Mouse (Mus musculus) lung, adult 2 months (tissue): ENCODE measurements around the gene Shc1.

Experiments
- CTCF ChIP-seq: fragments of 200-500 bp; IDR thresholded peaks from 2 replicates; pipeline ENCODE4 v1.5.1; 2011; ENCODE audit warnings: mild to moderate bottlenecking, low read length, control low read depth; ENCODE audit not compliant: insufficient read depth
- POLR2A ChIP-seq: fragments of 200-500 bp; IDR thresholded peaks from 2 replicates; pipeline ENCODE4 v1.6.1; 2011; ENCODE audit warnings: low read depth, mild to moderate bottlenecking, control low read depth, low read length, borderline replicate concordance; ENCODE audit errors: extremely low read depth

DNA sequence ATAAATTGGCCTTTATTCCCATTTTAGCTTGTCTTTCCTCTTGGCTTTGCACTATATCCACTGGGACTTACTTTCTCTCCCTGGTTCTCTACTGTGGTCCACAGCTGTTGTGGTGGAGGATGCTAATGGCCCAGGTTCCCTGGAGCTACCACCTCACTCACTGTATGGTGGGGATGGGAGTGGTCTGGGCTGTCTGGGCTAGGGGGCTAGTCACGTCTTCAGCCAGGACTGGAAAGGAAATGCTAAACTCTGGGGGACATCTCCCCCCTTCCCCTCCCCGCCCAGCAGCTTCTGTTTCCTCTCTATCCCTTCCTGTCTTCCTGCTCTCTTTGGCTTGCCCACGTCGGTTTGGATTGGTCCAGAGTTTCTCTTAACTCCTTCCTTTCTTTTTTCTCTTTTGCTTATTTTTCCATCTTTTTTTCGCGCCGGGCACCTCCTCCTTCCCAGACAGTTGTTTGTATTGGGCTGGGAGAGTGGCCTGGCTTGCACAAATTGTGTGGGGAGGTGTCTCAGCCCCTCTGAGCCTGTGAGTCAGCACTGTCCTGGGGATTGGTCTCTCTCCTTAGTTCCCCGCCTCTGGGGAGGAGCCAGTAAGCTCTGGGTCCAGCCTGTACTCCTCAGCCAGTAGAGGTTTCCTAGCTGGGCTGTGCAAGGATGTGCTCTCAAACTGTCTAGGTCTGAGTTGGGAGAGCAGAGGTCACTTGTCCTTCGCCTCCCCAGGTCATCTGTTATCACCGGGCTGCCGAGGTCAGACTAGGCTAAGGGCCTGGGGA lies 2.9 kb downstream of the Shc1 start:
- TF ChIP-seq CTCF (no peak), POLR2A (peak; percentile 80; the same call in 1 of the 2 replicates)
